Mouse (Mus musculus) lung, embryonic 15.5 days (tissue): Measurements from ENCODE around the gene Skida1. TPM values are rescaled to one million over a fixed set of nuclear protein-coding genes. Genes with fewer than 3 reads are reported as not detected.

Experiments used
- ATAC-seq: fragments of 200-750 bp; cut with Nextera tagmentation; 2 replicates; pipeline ENCODE4 v1.8.0; 2017; ENCODE audit warnings: moderate number of reproducible peaks, borderline replicate concordance; ENCODE audit not compliant: low FRiP score, low TSS enrichment; ENCODE audit errors: extremely low read depth
- H3K27ac ChIP-seq: fragments of 300-500 bp; sonication (generic); 2 replicates; pipeline ENCODE4 v1.5.1; 2015; ENCODE audit warnings: moderate library complexity, mild to moderate bottlenecking, inconsistent platforms
- H3K27me3 ChIP-seq: fragments of 300-500 bp; sonication (generic); 2 replicates; pipeline ENCODE4 v1.6.1; 2015; ENCODE audit warnings: inconsistent platforms
- H3K36me3 ChIP-seq: fragments of 300-500 bp; sonication (generic); 2 replicates; pipeline ENCODE4 v1.6.1; 2015; ENCODE audit warnings: inconsistent platforms
- H3K4me1 ChIP-seq: fragments of 300-500 bp; sonication (generic); 2 replicates; pipeline ENCODE4 v1.6.1; 2015; ENCODE audit warnings: inconsistent platforms
- H3K4me2 ChIP-seq: fragments of 300-500 bp; sonication (generic); 2 replicates; pipeline ENCODE4 v1.6.1; 2015; ENCODE audit warnings: inconsistent platforms, mild to moderate bottlenecking, moderate library complexity
- H3K4me3 ChIP-seq: fragments of 300-500 bp; sonication (generic); 2 replicates; pipeline ENCODE4 v1.5.1; 2015; ENCODE audit warnings: mild to moderate bottlenecking, inconsistent platforms
- H3K9ac ChIP-seq: fragments of 300-500 bp; sonication (generic); 2 replicates; pipeline ENCODE4 v1.6.1; 2015; ENCODE audit warnings: inconsistent platforms
- H3K9me3 ChIP-seq: fragments of 300-500 bp; sonication (generic); 2 replicates; pipeline ENCODE4 v1.6.1; 2016; ENCODE audit warnings: inconsistent platforms
- WGBS: fragments of 180-500 bp; shearing (Covaris S2); methylation state at CpG from one replicate; pipeline ENCODE4 v1.1.7; 2015; 5-methylcytosine and 5-hydroxymethylcytosine counted together
- polyA plus RNA-seq: library from polyadenylated mRNA; unstranded; fragments of >200 nt; fragmentation: Nextera tagmentation; extraction: Ambion mirVana; gene quantifications from 2 replicates; pipeline ENCODE4 v1.2.1, GENCODE M21; 2015

The Skida1 gene
- polyA plus RNA-seq, 1 experiment from 2014 or later, result 7.2 TPM

- H3K36me3 ChIP-seq, result no peaks in the 10 kb centered on the region
- H3K9me3 ChIP-seq, result no peaks in the 10 kb centered on the region
- ATAC-seq, result no peak
- H3K4me3 ChIP-seq, result 0 out of 2 replicates have a peak overlapping the region, but pooled peaks have one; percentile 61
- no peaks in the 10 kb centered on the region for H3K27me3 ChIP-seq
- peak overlapping the region; percentile 94 for H3K4me2 ChIP-seq
- no peak overlapping the region for H3K9ac ChIP-seq
- no peak overlapping the region for H3K27ac ChIP-seq
- peaks cover 13% of the 10 kb centered on the region for H3K4me1 ChIP-seq
- WGBS, result 61% methylated on average over 5 of the region's 5 CpGs
Observed at GRCm38 (mm10) chr2:18025116-18025515, 23.7 kb downstream of the Skida1 start.

- Histone ChIP-seq H3K36me3 (no peaks in the 10 kb centered on the region), H3K4me1 (peaks cover 13% of the 10 kb centered on the region), H3K9me3 (no peaks in the 10 kb centered on the region), H3K4me2 (no peak overlapping the region), H3K4me3 (no peak overlapping the region), H3K27me3 (no peaks in the 10 kb centered on the region), H3K9ac (no peak overlapping the region), H3K27ac (no peak overlapping the region)
- ATAC-seq, result no peak
- WGBS, result 30% methylated on average over 1 of the region's 1 CpGs
Observed at GRCm38 (mm10) chr2:18022886-18023285, 26.0 kb downstream of the Skida1 start.

GRCm38 (mm10) chr2:18019122-18019521, 29.7 kb downstream of the Skida1 start:
- Histone ChIP-seq H3K4me3 (no peak overlapping the region), H3K9me3 (no peaks in the 10 kb centered on the region), H3K27ac (no peak overlapping the region), H3K27me3 (no peaks in the 10 kb centered on the region), H3K4me2 (no peak overlapping the region), H3K9ac (no peak overlapping the region), H3K36me3 (no peaks in the 10 kb centered on the region), H3K4me1 (no peaks in the 10 kb centered on the region)
- no peak for ATAC-seq
- WGBS, result 74% methylated on average over 1 of the region's 1 CpGs

- Histone ChIP-seq H3K9me3 (no peaks in the 10 kb centered on the region), H3K4me3 (no peak overlapping the region), H3K27me3 (no peaks in the 10 kb centered on the region), H3K4me1 (no peaks in the 10 kb centered on the region), H3K4me2 (no peak overlapping the region), H3K9ac (no peak overlapping the region), H3K27ac (no peak overlapping the region), H3K36me3 (no peaks in the 10 kb centered on the region)
- no peak for ATAC-seq
- WGBS, result 93% methylated on average over 6 of the region's 6 CpGs
Observed at GRCm38 (mm10) chr2:18017321-18017720, 31.5 kb downstream of the Skida1 start.

GRCm38 (mm10) chr2:18016639-18017038, 32.2 kb downstream of the Skida1 start:
- Histone ChIP-seq H3K9me3 (no peaks in the 10 kb centered on the region), H3K27ac (no peak overlapping the region), H3K4me1 (no peaks in the 10 kb centered on the region), H3K36me3 (no peaks in the 10 kb centered on the region), H3K9ac (no peak overlapping the region), H3K27me3 (no peaks in the 10 kb centered on the region), H3K4me3 (no peak overlapping the region), H3K4me2 (no peak overlapping the region)
- WGBS, result 89% methylated on average over 1 of the region's 1 CpGs
- ATAC-seq, result no peak

- no peaks in the 10 kb centered on the region for H3K4me1 ChIP-seq
- H3K27me3 ChIP-seq, result no peaks in the 10 kb centered on the region
- WGBS, result 53% methylated on average over 3 of the region's 3 CpGs
- no peaks in the 10 kb centered on the region for H3K9me3 ChIP-seq
- H3K9ac ChIP-seq, result no peak overlapping the region
- no peak overlapping the region for H3K4me3 ChIP-seq
- H3K4me2 ChIP-seq, result no peak overlapping the region
- no peak overlapping the region for H3K27ac ChIP-seq
- ATAC-seq, result no peak
- H3K36me3 ChIP-seq, result no peaks in the 10 kb centered on the region
Observed at GRCm38 (mm10) chr2:18015581-18015980, 33.3 kb downstream of the Skida1 start.

- H3K4me2 ChIP-seq, result no peak overlapping the region
- no peak overlapping the region for H3K27ac ChIP-seq
- no peak overlapping the region for H3K4me3 ChIP-seq
- H3K9me3 ChIP-seq, result no peaks in the 10 kb centered on the region
- ATAC-seq, result no peak
- 86% methylated on average over 3 of the region's 3 CpGs for WGBS
- H3K9ac ChIP-seq, result no peak overlapping the region
- H3K27me3 ChIP-seq, result no peaks in the 10 kb centered on the region
- no peaks in the 10 kb centered on the region for H3K4me1 ChIP-seq
- no peaks in the 10 kb centered on the region for H3K36me3 ChIP-seq
Observed at GRCm38 (mm10) chr2:18012866-18013265, 36.0 kb downstream of the Skida1 start.

GRCm38 (mm10) chr2:18011226-18011625, 37.6 kb downstream of the Skida1 start:
- H3K4me2 ChIP-seq, result no peak overlapping the region
- H3K4me3 ChIP-seq, result no peak overlapping the region
- H3K27ac ChIP-seq, result no peak overlapping the region
- ATAC-seq, result no peak
- H3K9ac ChIP-seq, result no peak overlapping the region
- no peaks in the 10 kb centered on the region for H3K4me1 ChIP-seq
- 76% methylated on average over 6 of the region's 6 CpGs for WGBS
- no peaks in the 10 kb centered on the region for H3K9me3 ChIP-seq
- no peaks in the 10 kb centered on the region for H3K36me3 ChIP-seq
- H3K27me3 ChIP-seq, result no peaks in the 10 kb centered on the region

GRCm38 (mm10) chr2:18005137-18005536, 43.7 kb downstream of the Skida1 start:
- Histone ChIP-seq H3K27me3 (no peaks in the 10 kb centered on the region), H3K4me1 (no peaks in the 10 kb centered on the region), H3K9ac (no peak overlapping the region), H3K4me2 (no peak overlapping the region), H3K36me3 (no peaks in the 10 kb centered on the region), H3K27ac (no peak overlapping the region), H3K9me3 (no peaks in the 10 kb centered on the region), H3K4me3 (no peak overlapping the region)
- no peak for ATAC-seq
- WGBS, result 26% methylated on average over 8 of the region's 8 CpGs

- Histone ChIP-seq H3K4me3 (no peak overlapping the region), H3K27ac (no peak overlapping the region), H3K27me3 (no peaks in the 10 kb centered on the region), H3K36me3 (no peaks in the 10 kb centered on the region), H3K9me3 (no peaks in the 10 kb centered on the region), H3K4me2 (no peak overlapping the region), H3K4me1 (no peaks in the 10 kb centered on the region), H3K9ac (no peak overlapping the region)
- 67% methylated on average over 4 of the region's 4 CpGs for WGBS
- ATAC-seq, result no peak
Observed at GRCm38 (mm10) chr2:18004286-18004685, 44.6 kb downstream of the Skida1 start.

- no peaks in the 10 kb centered on the region for H3K4me1 ChIP-seq
- no peaks in the 10 kb centered on the region for H3K27me3 ChIP-seq
- H3K9ac ChIP-seq, result no peak overlapping the region
- WGBS, result 93% methylated on average over 3 of the region's 3 CpGs
- H3K36me3 ChIP-seq, result no peaks in the 10 kb centered on the region
- no peak for ATAC-seq
- H3K27ac ChIP-seq, result no peak overlapping the region
- H3K4me2 ChIP-seq, result no peak overlapping the region
- no peaks in the 10 kb centered on the region for H3K9me3 ChIP-seq
- H3K4me3 ChIP-seq, result no peak overlapping the region
Observed at GRCm38 (mm10) chr2:18002306-18002705, 46.5 kb downstream of the Skida1 start.

- H3K27me3 ChIP-seq, result no peaks in the 10 kb centered on the region
- H3K4me2 ChIP-seq, result no peak within 1 kb of the TSS
Observed at GRCm38 (mm10) chr2:17996858-17997257, 52.0 kb downstream of the Skida1 start, which contains the start of gene H2al2a. Gene H2al2a (minus strand): TSS chr2:17996958.

More at GRCm38 (mm10) chr2:17996858-17997257, 52.0 kb downstream of the Skida1 start, which contains the start of gene H2al2a:
- Histone ChIP-seq H3K9ac (no peak within 1 kb of the TSS), H3K36me3 (no peaks in the 10 kb centered on the region), H3K4me3 (no peak within 1 kb of the TSS), H3K9me3 (no peaks in the 10 kb centered on the region), H3K4me1 (no peaks in the 10 kb centered on the region), H3K27ac (no peak within 1 kb of the TSS)
- ATAC-seq, result no peak
